33 mouse cellular contexts compared by ENCODE assay signal in genomic region chr1:73027381-73027780, GRCm38 (mm10). TPM values are rescaled to one million over a fixed set of nuclear protein-coding genes. Genes with fewer than 3 reads are reported as not detected.
DNase-seq lines count a peak whose midpoint lies in the region; ATAC-seq and TF ChIP-seq lines count a peak whose summit lies in the region.
"Had no signal": no experiment of that assay in that cellular context is flagged by ENCODE, and none has a peak within 500 bp of the region (broad histone marks: within the 10 kb centered on the region; RNA-seq: fewer than 3 reads in every experiment).

No protein-coding gene starts in this region.

- no peak for TF ChIP-seq POLR2A in liver, adult 2 months (IDR thresholded peaks at IDR 0.05; ENCODE audit: extremely low read depth, insufficient read depth, low read length)
- TF ChIP-seq POLR2A in testis, adult 2 months (IDR thresholded peaks at IDR 0.05; ENCODE audit: control insufficient read depth, low read depth, low read length): no peak

- no peaks in the 10 kb centered on the region for H3K27me3 ChIP-seq in liver, adult 2 months (ENCODE audit: control insufficient read depth, insufficient read depth, low read length)
- no peaks in the 10 kb centered on the region for H3K27me3 ChIP-seq in testis, adult 2 months (ENCODE audit: control insufficient read depth, insufficient read depth, low read length)
- H3K27me3 ChIP-seq in forebrain, embryonic 12.5 days: no peaks in the 10 kb centered on the region
- H3K27me3 ChIP-seq: embryonic facial prominence, embryonic 12.5 days; hindbrain, embryonic 15.5 days; megakaryocyte, embryonic 14.5 days; neural tube, embryonic 12.5 days had no signal

- no peaks in the 10 kb centered on the region for H3K9me3 ChIP-seq in forebrain, embryonic 12.5 days
- H3K9me3 ChIP-seq: embryonic facial prominence, embryonic 12.5 days; heart, embryonic 10.5 days; hindbrain, embryonic 15.5 days; neural tube, embryonic 12.5 days had no signal

- ATAC-seq in forebrain, embryonic 12.5 days (ENCODE audit: low FRiP score): no peak
- ATAC-seq: CD4-positive, CD25-positive, alpha-beta regulatory T cell, adult 4 months had no signal

- no peaks in the 10 kb centered on the region for H3K36me3 ChIP-seq in liver, adult 2 months (ENCODE audit: control insufficient read depth, insufficient read depth, low read length)
- no peaks in the 10 kb centered on the region for H3K36me3 ChIP-seq in testis, adult 2 months (ENCODE audit: control insufficient read depth, insufficient read depth, low read length)
- no peaks in the 10 kb centered on the region for H3K36me3 ChIP-seq in forebrain, embryonic 12.5 days (replicated peaks)
- H3K36me3 ChIP-seq: embryonic facial prominence, embryonic 12.5 days; heart, embryonic 10.5 days; hindbrain, embryonic 15.5 days; neural tube, embryonic 12.5 days had no signal

- H3K9ac ChIP-seq in liver, adult 2 months (ENCODE audit: low read depth, low read length): no peak overlapping the region
- H3K9ac ChIP-seq in forebrain, embryonic 12.5 days: no peak overlapping the region
- H3K9ac ChIP-seq: embryonic facial prominence, embryonic 12.5 days; hindbrain, embryonic 15.5 days; liver, embryonic 14.5 days; neural tube, embryonic 12.5 days had no signal

- peak; percentile 4 for DNase-seq in liver, adult 2 months (ENCODE audit: extremely low read depth, low read depth, low spot score)
- no peak for DNase-seq in liver
- DNase-seq in testis, postnatal 10 days (ENCODE audit: low spot score): no peak
- DNase-seq in lung, postnatal 25 days (ENCODE audit: low spot score): peak; percentile 46
- DNase-seq in yolk sac, embryonic 10.5 days (ENCODE audit: low spot score): peak; percentile 65
- no peak for DNase-seq in gastrocnemius, postnatal 25 days
- DNase-seq: adrenal gland, adult 8-10 months; cerebellum, adult 11-12 months; cerebellum, postnatal 14 days; kidney, postnatal 14 days; layer of hippocampus, postnatal 36 days; midbrain, embryonic 14.5 days; retina, postnatal 1 day; right cerebral cortex, postnatal 25 days; spleen, adult 18-20 months had no signal

- no peak for TF ChIP-seq CTCF in liver, adult 2 months (IDR thresholded peaks at IDR 0.05; ENCODE audit: low read depth, low read length)
- TF ChIP-seq CTCF in testis, adult 2 months (IDR thresholded peaks at IDR 0.05; ENCODE audit: control insufficient read depth, insufficient read depth, insufficient replicate concordance, low read depth, low read length): no peak

- H3K4me2 ChIP-seq in forebrain, embryonic 12.5 days: no peak overlapping the region
- H3K4me2 ChIP-seq: embryonic facial prominence, embryonic 12.5 days; hindbrain, embryonic 15.5 days; neural tube, embryonic 12.5 days had no signal

- no peaks in the 10 kb centered on the region for H3K79me2 ChIP-seq in liver, adult 2 months (ENCODE audit: control insufficient read depth, insufficient read depth, low read length)

- H3K4me3 ChIP-seq in liver, adult 2 months (ENCODE audit: insufficient read depth, low read depth, low read length): no peak overlapping the region
- H3K4me3 ChIP-seq in testis, adult 2 months (ENCODE audit: control insufficient read depth, low read depth, low read length): peak overlapping the region; percentile 73; the same call in 1 of the 2 replicates
- H3K4me3 ChIP-seq in forebrain, embryonic 12.5 days (replicated peaks): no peak overlapping the region
- H3K4me3 ChIP-seq: embryonic facial prominence, embryonic 12.5 days; heart, embryonic 10.5 days; hindbrain, embryonic 15.5 days; layer of hippocampus, adult 2 months; megakaryocyte, embryonic 14.5 days; neural tube, embryonic 12.5 days had no signal

- WGBS in liver, adult 2 months: 45% methylated on average over 4 of the region's 4 CpGs
- 71% methylated on average over 4 of the region's 4 CpGs for WGBS in forebrain, embryonic 12.5 days

- H3K4me1 ChIP-seq in liver, adult 2 months (ENCODE audit: control insufficient read depth, insufficient read depth, low read length): no peaks in the 10 kb centered on the region; the same call in 1 of the 2 replicates
- H3K4me1 ChIP-seq in testis, adult 2 months (ENCODE audit: control insufficient read depth, insufficient read depth, low read length): no peaks in the 10 kb centered on the region
- H3K4me1 ChIP-seq in forebrain, embryonic 12.5 days: no peaks in the 10 kb centered on the region
- H3K4me1 ChIP-seq: embryonic facial prominence, embryonic 12.5 days; hindbrain, embryonic 15.5 days; megakaryocyte, embryonic 14.5 days; neural tube, embryonic 12.5 days had no signal

- no peak overlapping the region for H3K27ac ChIP-seq in liver, adult 2 months (replicated peaks; ENCODE audit: insufficient read depth, low read depth, low read length)
- no peak overlapping the region for H3K27ac ChIP-seq in testis, adult 2 months (ENCODE audit: control insufficient read depth, insufficient read depth, low read depth, low read length)
- H3K27ac ChIP-seq in forebrain, embryonic 12.5 days: no peak overlapping the region
- H3K27ac ChIP-seq: embryonic facial prominence, embryonic 12.5 days; heart, embryonic 10.5 days; hindbrain, embryonic 15.5 days; layer of hippocampus, adult 2 months; liver, embryonic 14.5 days; neural tube, embryonic 12.5 days had no signal

RNA-seq across cellular contexts. Expression of gene Tnp1, which starts 11.7 kb away (rescaled TPM):
- not detected in 2 replicates for total RNA-seq in liver, adult 2 months (2014; rRNA removed)
- polyA plus RNA-seq in liver, adult 2 months (2012; rRNA removed): not detected in 2 replicates
- polyA plus RNA-seq in testis, adult 2 months (2012; rRNA removed): 5,523 and 6,395 TPM in 2 replicates
- not detected for total RNA-seq in gastrocnemius, postnatal 25 days (2021)
- polyA plus RNA-seq in forebrain, embryonic 12.5 days (2016; fragmentation: Nextera tagmentation; extraction: Ambion mirVana): not detected in 2 replicates
- total RNA-seq: adrenal gland, adult 8-10 months; gastrocnemius, postnatal 4 days; hematopoietic stem cell, adult 5-6 weeks; layer of hippocampus, adult 2 months; layer of hippocampus, postnatal 36 days; left cerebral cortex, postnatal 10 days had no signal
- polyA plus RNA-seq: CD4-positive, CD25-positive, alpha-beta regulatory T cell, adult 4 months; embryonic facial prominence, embryonic 12.5 days; forebrain, embryonic 11.5 days; heart, embryonic 10.5 days; heart, postnatal 0 days; hindbrain, embryonic 15.5 days; intestine, embryonic 14.5 days; limb, embryonic 11.5 days; liver, embryonic 14.5 days; midbrain, embryonic 14.5 days; neural tube, embryonic 12.5 days; urinary bladder, adult 2 months had no signal

Comparison
In these comparisons a context has a peak if more than half of its experiments do, and no peak if none do; other contexts are left out.
1. DNase-seq: peak in liver, adult 2 months (single experiment), lung, postnatal 25 days (single experiment) and yolk sac, embryonic 10.5 days (single experiment); none in liver (single experiment), testis, postnatal 10 days (single experiment) and gastrocnemius, postnatal 25 days (single experiment).
2. RNA of gene Tnp1, which starts 11.7 kb away (polyA plus RNA-seq): 5,523 to 6,395 TPM in testis, adult 2 months; not detected in liver, adult 2 months and not detected in forebrain, embryonic 12.5 days; every median in the first group is over 1,000 times any median in the second.